Mouse (Mus musculus) CH12.LX (cell line): ENCODE data around the gene Uqcr11. TPM values are rescaled to one million over a fixed set of nuclear protein-coding genes. Genes with fewer than 3 reads are reported as not detected.
A peak's percentile ranks its signal among the peaks of the same experiment; 100 is the strongest.

Experiments
- DNase-seq: peaks from one replicate; pipeline ENCODE4 v3.0.0-alpha.2; 2013; ENCODE audit errors: extremely low read depth
- H3K27ac ChIP-seq: 2 replicates; pipeline ENCODE4 v1.5.1; 2012; ENCODE audit warnings: low read depth, mild to moderate bottlenecking, control low read depth, moderate library complexity; ENCODE audit not compliant: insufficient read depth
- H3K27me3 ChIP-seq: replicated peaks from 2 replicates; pipeline ENCODE3; 2012; ENCODE audit warnings: inconsistent platforms
- H3K36me3 ChIP-seq, 2 experiments: replicated peaks in 1 of 2; 2 replicates each; pipeline versions ENCODE3 to v1.6.1; 2012; ENCODE audit warnings: inconsistent platforms in 1 of 2, low read length in 1 of 2, mild to moderate bottlenecking in 1 of 2, mixed read lengths in 1 of 2, moderate library complexity in 1 of 2; ENCODE audit not compliant: control insufficient read depth in 1 of 2, insufficient read depth in 1 of 2
- H3K4me1 ChIP-seq, 2 experiments: 2 replicates each; pipeline ENCODE4 v1.6.1; 2012; ENCODE audit warnings: inconsistent platforms in 1 of 2, moderate library complexity in 1 of 2; ENCODE audit not compliant: insufficient read depth in 2 of 2, control insufficient read depth in 1 of 2
- H3K4me2 ChIP-seq: 2 replicates; pipeline ENCODE4 v1.6.1; 2012; ENCODE audit warnings: low read depth, mild to moderate bottlenecking, control low read depth; ENCODE audit not compliant: poor library complexity, insufficient read depth, severe bottlenecking
- H3K4me3 ChIP-seq, 3 experiments: fragments of 150-350 bp in 1 of 3; sonication (generic) in 1 of 3; replicated peaks in 1 of 3; 2 replicates each; pipeline versions ENCODE3 to v1.5.1; 2011 to 2012; ENCODE audit warnings: low read depth in 2 of 3, low read length in 2 of 3, mild to moderate bottlenecking in 2 of 3, moderate library complexity in 2 of 3, control low read depth in 1 of 3, improper control_type of control experiment in 1 of 3, inconsistent platforms in 1 of 3, mixed read lengths in 1 of 3; ENCODE audit not compliant: poor library complexity in 1 of 3
- H3K79me2 ChIP-seq: replicated peaks from 2 replicates; pipeline ENCODE4 v1.6.1; 2012; ENCODE audit warnings: mild to moderate bottlenecking, moderate library complexity; ENCODE audit not compliant: control insufficient read depth, poor library complexity, insufficient read depth, severe bottlenecking; ENCODE audit errors: extremely low read depth
- H3K9ac ChIP-seq: 2 replicates; pipeline ENCODE4 v1.6.1; 2012; ENCODE audit warnings: low read depth, mild to moderate bottlenecking, control low read depth, moderate library complexity; ENCODE audit not compliant: insufficient read depth
- H3K9me3 ChIP-seq: replicated peaks from 2 replicates; pipeline ENCODE3; 2012; ENCODE audit warnings: low read length, inconsistent platforms, mixed read lengths
- BHLHE40 ChIP-seq: IDR thresholded peaks from 2 replicates; pipeline ENCODE4 v1.6.1; 2011; ENCODE audit warnings: mild to moderate bottlenecking, low read depth, low read length, improper control_type of control experiment
- CHD1 ChIP-seq: IDR thresholded peaks from 2 replicates; pipeline ENCODE4 v1.6.1; 2012; ENCODE audit warnings: low read depth, low read length, improper control_type of control experiment, inconsistent platforms
- CHD2 ChIP-seq: IDR thresholded peaks from 2 replicates; pipeline ENCODE4 v1.6.1; 2011; ENCODE audit warnings: low read length, improper control_type of control experiment
- CTCF ChIP-seq, 2 experiments: IDR thresholded peaks in 1 of 2; conservative IDR thresholded peaks in 1 of 2; 2 replicates each; pipeline ENCODE4 v1.5.1; 2011 to 2012; ENCODE audit warnings: low read depth in 2 of 2, low read length in 2 of 2, improper control_type of control experiment in 1 of 2, inconsistent platforms in 1 of 2, mild to moderate bottlenecking in 1 of 2, moderate library complexity in 1 of 2
- ELF1 ChIP-seq: IDR thresholded peaks from 2 replicates; pipeline ENCODE4 v1.6.1; 2014; ENCODE audit warnings: low read depth, mild to moderate bottlenecking, inconsistent platforms, low read length, improper control_type of control experiment
- EP300 ChIP-seq: IDR thresholded peaks from 2 replicates; pipeline ENCODE4 v1.6.1; 2011; ENCODE audit warnings: low read length, improper control_type of control experiment
- ETS1 ChIP-seq: conservative IDR thresholded peaks from 2 replicates; pipeline ENCODE4 v1.6.1; 2012; ENCODE audit warnings: low read depth, mild to moderate bottlenecking, inconsistent platforms, low read length, improper control_type of control experiment, moderate library complexity
- GABPA ChIP-seq: IDR thresholded peaks from 2 replicates; pipeline ENCODE4 v1.6.1; 2012; ENCODE audit warnings: low read depth, low read length, improper control_type of control experiment, inconsistent platforms; ENCODE audit not compliant: insufficient replicate concordance
- IRF4 ChIP-seq: IDR thresholded peaks from 2 replicates; pipeline ENCODE4 v1.6.1; 2014; ENCODE audit warnings: low read depth, mild to moderate bottlenecking, inconsistent platforms, low read length, improper control_type of control experiment
- JUN ChIP-seq: IDR thresholded peaks from 2 replicates; pipeline ENCODE4 v1.6.1; 2011; ENCODE audit warnings: low read depth, mild to moderate bottlenecking, low read length, improper control_type of control experiment, moderate library complexity; ENCODE audit not compliant: insufficient read depth
- JUND ChIP-seq: conservative IDR thresholded peaks from 2 replicates; pipeline ENCODE4 v1.6.1; 2011; ENCODE audit warnings: low read depth, low read length, improper control_type of control experiment
- KAT2A ChIP-seq: IDR thresholded peaks from 2 replicates; pipeline ENCODE4 v1.6.1; 2012; ENCODE audit warnings: low read length, improper control_type of control experiment, inconsistent platforms; ENCODE audit not compliant: insufficient replicate concordance
- MAFK ChIP-seq: IDR thresholded peaks from 2 replicates; pipeline ENCODE4 v1.6.1; 2011; ENCODE audit warnings: low read length, improper control_type of control experiment; ENCODE audit not compliant: insufficient replicate concordance
- MAX ChIP-seq: IDR thresholded peaks from 2 replicates; pipeline ENCODE4 v1.6.1; 2011; ENCODE audit warnings: low read length, improper control_type of control experiment
- MEF2A ChIP-seq: IDR thresholded peaks from 2 replicates; pipeline ENCODE4 v1.6.1; 2014; ENCODE audit warnings: low read depth, mild to moderate bottlenecking, inconsistent platforms, low read length, improper control_type of control experiment, borderline replicate concordance
- MYC ChIP-seq: IDR thresholded peaks from 2 replicates; pipeline ENCODE4 v1.6.1; 2011; ENCODE audit warnings: low read depth, mild to moderate bottlenecking, improper control_type of control experiment, low read length
- NELFE ChIP-seq: IDR thresholded peaks from 2 replicates; pipeline ENCODE4 v1.6.1; 2011; ENCODE audit warnings: low read depth, low read length, improper control_type of control experiment
- NRF1 ChIP-seq: IDR thresholded peaks from 2 replicates; pipeline ENCODE4 v1.6.1; 2014; ENCODE audit warnings: low read depth, mild to moderate bottlenecking, inconsistent platforms, low read length, improper control_type of control experiment, moderate library complexity
- PAX5 ChIP-seq: IDR thresholded peaks from 2 replicates; pipeline ENCODE4 v1.6.1; 2012; ENCODE audit warnings: low read length, inconsistent platforms, mixed read lengths
- POLR2A ChIP-seq: IDR thresholded peaks from 2 replicates; pipeline ENCODE4 v1.6.1; 2011; ENCODE audit warnings: low read depth, mild to moderate bottlenecking, improper control_type of control experiment, low read length
- POLR2AphosphoS2 ChIP-seq: IDR thresholded peaks from 2 replicates; pipeline ENCODE4 v1.6.1; 2011; ENCODE audit warnings: low read depth, low read length, improper control_type of control experiment
- RAD21 ChIP-seq: IDR thresholded peaks from 2 replicates; pipeline ENCODE4 v1.6.1; 2011; ENCODE audit warnings: low read depth, mild to moderate bottlenecking, low read length, improper control_type of control experiment, moderate library complexity
- RCOR1 ChIP-seq: conservative IDR thresholded peaks from 2 replicates; pipeline ENCODE4 v1.6.1; 2012; ENCODE audit warnings: low read depth, mild to moderate bottlenecking, inconsistent platforms, low read length, improper control_type of control experiment
- SMC3 ChIP-seq: IDR thresholded peaks from 2 replicates; pipeline ENCODE4 v1.6.1; 2011; ENCODE audit warnings: low read depth, low read length, improper control_type of control experiment
- TCF12 ChIP-seq: IDR thresholded peaks from 2 replicates; pipeline ENCODE4 v1.6.1; 2014; ENCODE audit warnings: low read depth, mild to moderate bottlenecking, inconsistent platforms, low read length, improper control_type of control experiment
- UBTF ChIP-seq: IDR thresholded peaks from 2 replicates; pipeline ENCODE4 v1.6.1; 2012; ENCODE audit warnings: low read depth, mild to moderate bottlenecking, inconsistent platforms, low read length, improper control_type of control experiment, moderate library complexity
- USF1 ChIP-seq: IDR thresholded peaks from 2 replicates; pipeline ENCODE4 v1.6.1; 2014; ENCODE audit warnings: low read depth, mild to moderate bottlenecking, inconsistent platforms, low read length, improper control_type of control experiment
- ZC3H11A ChIP-seq: IDR thresholded peaks from 2 replicates; pipeline ENCODE4 v1.6.1; 2012; ENCODE audit warnings: low read depth, mild to moderate bottlenecking, inconsistent platforms, low read length, improper control_type of control experiment
- ZKSCAN1 ChIP-seq: IDR thresholded peaks from 2 replicates; pipeline ENCODE4 v1.6.1; 2012; ENCODE audit warnings: low read depth, inconsistent platforms, low read length, improper control_type of control experiment, borderline replicate concordance
- ZMIZ1 ChIP-seq: IDR thresholded peaks from 2 replicates; pipeline ENCODE4 v1.6.1; 2012; ENCODE audit warnings: low read depth, mild to moderate bottlenecking, inconsistent platforms, low read length, improper control_type of control experiment
- ZNF384 ChIP-seq: IDR thresholded peaks from 2 replicates; pipeline ENCODE4 v1.6.1; 2012; ENCODE audit warnings: low read depth, low read length, improper control_type of control experiment, inconsistent platforms
- dilution Hi-C: fragments of 300-500 bp; cut with MboI; formaldehyde crosslinking; loops from 2 replicates; pipeline ENCODE4 v1.14.3; 2020; ENCODE audit warnings: low sequenced_read_pairs; ENCODE audit not compliant: extremely low pct_unique_long_range_greater_than_20kb, extremely low pct_ligation_motif_present
- in situ Hi-C: fragments of 300-500 bp; cut with MboI; formaldehyde crosslinking; loops from 3 replicates; pipeline ENCODE4 v1.14.3; 2019; ENCODE audit warnings: low sequenced_read_pairs, low pct_ligation_motif_present, low pct_unique_long_range_greater_than_20kb, mixed read lengths
- polyA plus RNA-seq: library from polyadenylated mRNA; unstranded; fragments of >175 nt; gene quantifications from 2 replicates; pipeline ENCODE4 v1.2.1, GENCODE M21; 2012; ENCODE audit warnings: low read depth; ENCODE audit not compliant: insufficient read length
- total RNA-seq, 2 experiments: library from RNA; depleted of rRNA; stranded (reverse); fragments of 300-350 nt in 1 of 2; fragments of >200 nt in 1 of 2; gene quantifications; 2 replicates each; pipeline ENCODE4 v1.2.3; 2012 to 2014

Gene Uqcr11
- total and polyA plus RNA-seq, 3 experiments: 206 to 466 (median 444) TPM

DNA sequence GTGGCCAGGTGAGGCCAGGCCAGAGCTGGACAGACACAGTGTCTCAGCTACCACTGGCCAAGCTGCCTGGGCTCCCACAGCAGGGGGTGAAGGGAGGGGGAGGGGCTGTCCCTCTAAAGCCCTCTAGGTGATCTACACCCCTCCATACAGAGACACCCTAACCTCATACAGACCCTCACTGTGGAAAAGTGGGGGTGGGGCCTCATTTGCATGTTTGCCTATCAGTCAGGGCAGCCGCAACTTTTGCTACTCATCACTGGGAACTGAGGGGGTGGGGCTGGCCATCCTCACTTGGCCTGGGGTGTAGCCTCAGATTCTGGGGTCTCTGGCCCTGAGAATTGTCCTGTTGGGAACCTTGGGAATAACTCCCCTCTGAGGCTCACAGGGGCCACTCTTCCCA, 38.4 kb upstream of the Uqcr11 start:
- peaks cover 1% of the 10 kb centered on the region for H3K9me3 ChIP-seq
- DNase-seq: peak; percentile 75
- H3K4me1 ChIP-seq: peaks cover 28 to 58% of the 10 kb centered on the region in 2 experiments
- in situ Hi-C loops: loop anchor here (5.0 to 25.0 kb wide), 3 partner anchors 62 to 242 kb away; partner anchors contain the start of gene Mknk2
- TF ChIP-seq RCOR1 (no peak), CHD2 (peak; percentile 80), TCF12 (0 out of 2 replicates have a peak, but pooled peaks have one; percentile 19), IRF4 (0 out of 2 replicates have a peak, but pooled peaks have one; percentile 45), NRF1 (no peak)
- dilution Hi-C loops: no loop called here
- H3K9ac ChIP-seq: 0 out of 2 replicates have a peak overlapping the region, but pooled peaks have one; percentile 2
- H3K79me2 ChIP-seq: no peaks in the 10 kb centered on the region
- H3K27ac ChIP-seq: peak overlapping the region; percentile 91
- peaks cover 19% of the 10 kb centered on the region for H3K27me3 ChIP-seq
- H3K4me2 ChIP-seq: peak overlapping the region; percentile 5; the same call in 1 of the 2 replicates
- no peak overlapping the region for H3K4me3 ChIP-seq
- no peaks in the 10 kb centered on the region for H3K36me3 ChIP-seq

DNA sequence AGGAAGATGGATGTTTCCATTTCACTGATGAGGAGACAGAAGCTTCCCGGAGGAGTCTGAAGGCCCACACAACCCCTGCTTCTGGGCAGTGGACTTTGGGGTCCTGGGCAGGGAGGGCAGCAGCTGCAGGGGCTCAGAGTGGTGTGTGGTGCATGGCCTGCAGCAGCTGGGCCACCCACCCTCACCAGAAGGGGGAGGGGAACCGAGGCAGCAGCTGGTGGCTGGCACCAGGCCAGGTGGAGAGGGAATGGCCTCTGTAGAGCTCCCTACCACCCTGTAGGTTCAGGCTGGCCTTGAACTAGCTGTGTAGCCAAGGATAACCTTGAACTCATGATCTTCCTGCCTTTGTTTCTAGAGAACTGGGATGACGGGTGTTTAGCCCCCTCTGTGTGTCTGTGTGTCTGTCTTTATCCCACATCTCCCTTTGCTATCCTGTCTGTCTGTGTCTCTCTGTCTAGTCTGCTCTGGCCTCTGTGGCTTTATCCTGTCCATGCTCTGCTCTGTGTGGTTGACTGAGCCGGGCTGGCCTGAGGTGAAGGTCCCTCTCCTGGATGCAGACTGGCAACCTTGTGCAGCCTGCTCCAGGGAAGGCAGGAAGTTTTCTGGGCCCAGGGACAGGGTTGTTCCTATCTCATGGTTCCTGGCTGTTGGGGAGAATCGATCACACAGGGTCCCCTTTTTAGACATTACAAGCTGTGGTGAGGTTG, 37.9 kb upstream of the Uqcr11 start:
- in situ Hi-C loops: loop anchor here (5.0 to 25.0 kb wide), 3 partner anchors 63 to 243 kb away; partner anchors contain the start of gene Mknk2
- no peak for DNase-seq
- Histone ChIP-seq H3K4me3 (no peak overlapping the region), H3K9me3 (no peaks in the 10 kb centered on the region), H3K4me1 (peaks cover 30 to 64% of the 10 kb centered on the region in 2 experiments), H3K27me3 (peaks cover 19% of the 10 kb centered on the region), H3K4me2 (no peak overlapping the region), H3K36me3 (no peaks in the 10 kb centered on the region), H3K79me2 (no peaks in the 10 kb centered on the region), H3K27ac (peak overlapping the region; percentile 91), H3K9ac (0 out of 2 replicates have a peak overlapping the region, but pooled peaks have one; percentile 2)
- dilution Hi-C loops: no loop called here
- no peak for TF ChIP-seq ZNF384
- no peak for TF ChIP-seq PAX5
- TF ChIP-seq GABPA: no peak
- TF ChIP-seq RCOR1: no peak
- no peak; the same call in 1 of the 2 replicates for TF ChIP-seq BHLHE40
- TF ChIP-seq ZKSCAN1: no peak
- TF ChIP-seq EP300: peak; percentile 65
- peak; percentile 18; the same call in 1 of the 2 replicates for TF ChIP-seq ETS1
- no peak for TF ChIP-seq ZC3H11A
- TF ChIP-seq ELF1: no peak
- no peak for TF ChIP-seq POLR2A
- TF ChIP-seq CTCF (conservative IDR thresholded peaks at IDR 0.05 in 1 of 2, IDR thresholded peaks at IDR 0.05 in 1 of 2; ENCODE audit: low read depth in 2 of 2, low read length in 2 of 2): no peak
- TF ChIP-seq MEF2A: 0 out of 2 replicates have a peak, but pooled peaks have one; percentile 28
- no peak for TF ChIP-seq MAFK
- 0 out of 2 replicates have a peak, but pooled peaks have one; percentile 21 for TF ChIP-seq MYC
- no peak for TF ChIP-seq USF1
- no peak for TF ChIP-seq NRF1
- no peak for TF ChIP-seq UBTF
- TF ChIP-seq KAT2A: no peak
- no peak for TF ChIP-seq RAD21
- no peak for TF ChIP-seq MAX
- TF ChIP-seq NELFE: peak; percentile 52; the same call in 1 of the 2 replicates
- peak; percentile 90 for TF ChIP-seq TCF12
- TF ChIP-seq SMC3: no peak
- no peak for TF ChIP-seq POLR2AphosphoS2
- no peak for TF ChIP-seq ZMIZ1
- TF ChIP-seq JUND: no peak
- no peak for TF ChIP-seq JUN
- TF ChIP-seq CHD1: no peak
